Mouse (Mus musculus): ENCODE measurements around the gene Krtap3-3. TPM values are rescaled to one million over a fixed set of nuclear protein-coding genes. Genes with fewer than 3 reads are reported as not detected.
A peak's percentile ranks its signal among the peaks of the same experiment; 100 is the strongest.
"Not testable (repeated sequence)": the region's sequence is repeated elsewhere in the genome, so short reads cannot be mapped to it uniquely, and the experiment has no call there.

The Krtap3-3 gene
- total RNA-seq (2021): not detected
- long read RNA-seq, experiment 1: 0 reads
- long read RNA-seq, experiment 2: 0 reads

- no peak for DNase-seq
Observed at GRCm38 (mm10) chr11:99550765-99551164, at the start of gene Krtap3-3. TSS of gene Krtap3-3 (minus strand) at chr11:99550865.

DNA sequence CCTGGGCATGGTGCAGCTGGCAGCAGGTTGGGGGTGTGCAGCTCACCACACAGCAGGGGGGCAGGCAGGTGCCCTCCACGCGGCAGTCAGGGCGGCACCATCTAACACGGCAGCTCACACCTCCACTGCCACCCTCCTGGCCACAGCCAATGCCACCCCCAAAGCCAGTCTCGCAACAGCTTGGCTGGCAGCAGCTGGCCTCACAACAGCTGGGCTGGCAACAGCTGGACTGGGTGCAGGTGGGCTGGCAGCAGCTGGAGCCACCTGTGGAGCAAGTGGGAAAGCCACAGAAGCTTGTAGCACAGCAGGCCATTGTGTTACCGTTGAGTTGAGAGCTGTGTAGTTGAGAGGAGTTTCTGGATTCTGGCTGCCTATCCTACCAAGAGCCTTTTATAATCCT lies 47.1 kb upstream of the Krtap3-3 start, which contains the start of gene Krtap9-3:
TSS of gene Krtap9-3 (minus strand) at position 364 of the 400 bp plus-strand sequence.
- DNase-seq: not testable (repeated sequence)

DNA sequence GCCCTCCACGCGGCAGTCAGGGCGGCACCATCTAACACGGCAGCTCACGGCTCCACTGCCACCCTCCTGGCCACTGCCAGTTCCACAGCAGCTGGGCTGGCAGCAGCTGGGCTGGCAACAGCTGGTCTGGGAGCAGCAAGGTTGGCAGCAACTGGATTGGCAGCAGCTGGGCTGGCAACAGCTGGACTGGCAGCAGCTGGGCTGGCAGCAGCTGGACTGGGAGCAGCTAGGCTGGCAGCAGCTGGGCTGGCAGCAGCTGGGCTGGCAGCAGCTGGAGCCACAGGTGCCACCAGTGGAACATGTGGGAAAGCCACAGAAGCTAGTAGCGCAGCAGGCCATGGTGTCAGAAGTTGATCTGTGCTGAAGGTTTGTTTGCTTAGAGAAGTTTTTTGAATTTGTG lies 40.3 kb upstream of the Krtap3-3 start, which contains the start of gene Krtap1-3:
TSS of gene Krtap1-3 (minus strand) at position 359 of the 400 bp plus-strand sequence.
- no peak for DNase-seq

GRCm38 (mm10) chr11:99585096-99585495 lies 34.4 kb upstream of the Krtap3-3 start:
- no peak for DNase-seq

DNA sequence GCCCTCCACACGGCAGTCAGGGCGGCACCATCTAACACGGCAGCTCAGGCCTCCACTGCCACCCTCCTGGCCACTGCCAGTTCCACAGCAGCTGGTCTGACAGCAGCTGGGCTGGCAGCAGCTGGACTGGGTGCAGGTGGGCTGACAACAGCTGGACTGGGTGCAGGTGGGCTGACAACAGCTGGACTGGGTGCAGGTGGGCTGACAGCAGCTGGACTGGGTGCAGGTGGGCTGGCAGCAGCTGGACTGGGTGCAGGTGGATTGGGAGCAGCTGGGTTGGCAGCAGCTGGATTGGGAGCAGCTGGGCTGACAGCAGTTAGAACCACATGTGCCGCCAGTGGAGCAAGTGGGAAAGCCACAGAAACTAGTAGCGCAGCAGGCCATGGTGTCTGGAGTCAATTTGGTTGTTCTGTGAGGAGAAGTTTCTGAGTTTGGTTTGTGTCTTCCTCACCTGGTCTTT lies 32.6 kb upstream of the Krtap3-3 start, which contains the start of gene Krtap1-4:
TSS of gene Krtap1-4 (minus strand) at position 410 of the 460 bp plus-strand sequence.
- DNase-seq: no peak

DNA sequence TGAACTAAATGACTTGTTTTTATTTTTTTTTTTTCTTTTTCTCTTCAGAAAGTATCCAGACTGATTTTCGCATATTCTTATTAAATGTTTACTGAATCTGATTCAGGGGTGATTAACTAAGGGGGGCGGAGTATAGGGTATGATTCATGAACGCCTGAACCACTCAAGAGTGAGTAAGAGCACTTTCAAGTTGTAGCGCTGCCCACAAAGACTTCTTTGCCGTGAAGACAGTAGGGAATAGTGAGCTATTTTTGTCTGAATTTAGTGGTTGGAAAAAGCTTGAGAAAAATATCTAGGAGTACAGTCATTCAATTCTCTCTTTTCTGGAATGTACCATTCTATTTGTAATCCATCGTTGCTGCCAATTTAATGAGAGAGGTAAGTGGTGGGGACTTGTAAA lies 30.9 kb upstream of the Krtap3-3 start:
- DNase-seq: no peak

DNA sequence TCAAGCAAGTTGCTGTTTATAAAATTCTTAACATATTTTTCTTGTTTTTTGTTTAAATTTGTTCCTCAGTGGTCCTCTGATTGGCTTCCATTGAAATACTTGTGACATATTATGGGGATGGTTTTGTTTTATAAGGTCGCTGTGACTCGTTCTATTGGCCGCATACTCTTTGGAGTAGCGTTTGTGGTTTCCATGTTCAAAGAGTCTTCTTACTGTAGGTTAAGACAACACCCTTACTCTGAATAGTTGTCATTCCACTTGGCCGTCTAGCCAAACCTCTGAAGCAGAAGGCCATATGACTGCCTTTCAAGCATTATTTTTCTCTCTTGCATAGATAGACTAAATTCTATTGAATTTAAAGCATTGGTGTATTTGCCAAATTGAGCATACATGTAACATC lies 30.4 kb upstream of the Krtap3-3 start:
- DNase-seq: no peak

- DNase-seq: no peak
Observed at GRCm38 (mm10) chr11:99580636-99581035, 30.0 kb upstream of the Krtap3-3 start, which contains the start of gene Krtap1-5. TSS of gene Krtap1-5 (minus strand) at chr11:99581016.

DNA sequence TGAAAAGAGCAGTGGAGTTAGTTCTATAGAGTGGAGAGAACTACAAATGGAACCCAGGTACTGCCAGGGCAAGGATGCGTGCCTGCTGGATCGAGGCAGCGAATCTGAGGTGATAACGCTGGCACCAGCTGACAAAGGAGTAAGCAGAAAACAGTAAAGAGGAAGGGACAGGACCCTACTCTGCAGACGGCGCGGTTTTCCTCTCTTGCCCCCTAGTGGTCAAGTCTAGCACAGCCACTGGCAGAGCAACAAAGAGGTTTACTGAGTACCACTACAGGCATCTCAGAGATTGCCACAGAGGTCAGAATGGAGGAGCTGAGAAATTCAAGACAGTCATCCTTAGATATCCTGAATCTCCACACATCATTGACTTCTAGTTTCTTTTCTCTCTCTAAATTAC lies 23.4 kb upstream of the Krtap3-3 start:
- peak; percentile 74 to 78 for DNase-seq

DNA sequence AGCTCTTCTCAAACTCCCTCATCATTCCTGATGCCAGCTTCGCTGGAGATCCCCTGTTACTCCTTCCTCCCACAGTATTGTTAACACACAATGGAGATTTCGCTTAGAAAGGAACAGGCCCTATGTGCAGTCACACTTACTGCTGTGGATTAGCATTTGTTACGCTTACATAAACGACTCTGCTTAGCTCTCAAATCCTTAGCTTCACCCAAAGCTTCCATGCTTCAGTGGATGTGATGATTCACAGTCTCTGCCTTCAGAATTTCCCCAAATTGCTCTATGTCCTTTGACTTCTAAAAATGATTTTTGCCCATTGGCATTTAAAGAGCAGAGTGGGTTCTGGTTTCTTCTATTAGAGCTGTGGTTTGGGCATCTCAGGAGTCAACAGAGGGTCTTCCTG lies 22.5 kb upstream of the Krtap3-3 start:
- DNase-seq: no peak

GRCm38 (mm10) chr11:99566530-99566929 lies 15.9 kb upstream of the Krtap3-3 start, which contains the start of gene Krtap3-1:
TSS of gene Krtap3-1 (minus strand) at chr11:99566630.
- no peak for DNase-seq

DNA sequence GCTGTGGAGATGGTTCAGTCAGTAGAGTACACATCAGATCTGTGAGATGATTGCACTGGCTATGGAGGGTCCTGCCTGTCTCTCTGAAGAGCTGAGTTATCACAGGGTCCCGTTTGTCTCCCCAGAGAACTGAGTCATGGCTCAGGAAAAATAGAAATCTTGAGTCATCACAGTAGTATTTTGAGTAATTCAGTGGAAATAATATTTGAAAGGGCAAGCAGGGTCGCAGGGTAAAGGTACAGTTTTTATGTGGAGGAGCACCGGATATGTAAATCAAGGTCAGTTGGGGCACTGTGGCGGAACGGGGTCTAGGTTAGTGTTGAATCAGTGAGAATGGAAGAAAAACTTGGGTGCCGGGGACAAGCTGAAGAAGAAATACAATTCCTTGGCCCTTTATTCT lies 11.9 kb upstream of the Krtap3-3 start:
- DNase-seq: peak in 1 of 2 experiments; percentile 1

DNA sequence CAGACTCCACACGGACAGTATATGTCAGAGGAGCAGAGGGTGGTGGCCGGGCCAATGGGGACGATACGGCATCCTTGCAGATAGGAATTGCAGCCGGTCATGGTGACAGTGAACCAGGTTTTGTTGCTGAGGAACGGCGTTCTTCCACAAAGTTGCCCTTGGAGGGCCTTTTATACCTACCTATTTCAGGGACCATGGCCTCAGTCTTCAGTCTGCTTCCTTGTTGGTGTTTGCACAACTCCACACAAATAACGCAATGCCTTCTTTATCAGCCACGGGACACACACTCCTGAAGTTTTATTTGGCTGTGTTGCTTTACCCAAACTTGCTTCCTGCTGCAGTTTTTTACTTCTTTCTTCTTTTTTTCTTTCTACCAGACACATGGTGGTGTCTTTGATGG lies 8.7 kb upstream of the Krtap3-3 start, which contains the start of gene Gm11939:
TSS of gene Gm11939 (minus strand) at position 101 of the 400 bp plus-strand sequence.
- no peak for DNase-seq

GRCm38 (mm10) chr11:99557976-99558745 lies 7.5 kb upstream of the Krtap3-3 start:
- no peak for DNase-seq

GRCm38 (mm10) chr11:99556753-99557152 lies 6.1 kb upstream of the Krtap3-3 start, which contains the start of gene Krtap3-2:
TSS of gene Krtap3-2 (minus strand) at chr11:99556853.
- DNase-seq: no peak

- no peak for DNase-seq
Observed at GRCm38 (mm10) chr11:99556195-99556594, 5.5 kb upstream of the Krtap3-3 start.

DNA sequence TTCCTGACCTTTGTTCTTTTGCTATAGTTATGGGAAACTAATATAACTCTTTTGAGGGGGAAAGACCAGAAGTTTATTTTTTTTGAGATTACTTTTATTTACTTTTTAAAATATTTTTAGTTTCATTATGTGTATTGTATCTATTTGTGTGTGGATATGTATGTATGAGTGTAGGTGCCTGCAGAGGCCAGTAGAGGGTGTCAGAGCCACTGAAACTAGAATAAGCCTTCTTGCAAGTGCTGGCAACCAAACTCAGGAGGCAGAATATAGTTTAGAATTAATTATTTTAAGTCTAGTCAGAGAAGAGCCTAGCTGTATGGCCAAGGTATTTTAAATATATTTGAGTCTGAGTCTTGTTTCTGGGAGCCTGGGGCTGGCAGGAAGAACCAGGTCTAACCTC lies 2.8 kb downstream of the Krtap3-3 start:
- DNase-seq: no peak

DNA sequence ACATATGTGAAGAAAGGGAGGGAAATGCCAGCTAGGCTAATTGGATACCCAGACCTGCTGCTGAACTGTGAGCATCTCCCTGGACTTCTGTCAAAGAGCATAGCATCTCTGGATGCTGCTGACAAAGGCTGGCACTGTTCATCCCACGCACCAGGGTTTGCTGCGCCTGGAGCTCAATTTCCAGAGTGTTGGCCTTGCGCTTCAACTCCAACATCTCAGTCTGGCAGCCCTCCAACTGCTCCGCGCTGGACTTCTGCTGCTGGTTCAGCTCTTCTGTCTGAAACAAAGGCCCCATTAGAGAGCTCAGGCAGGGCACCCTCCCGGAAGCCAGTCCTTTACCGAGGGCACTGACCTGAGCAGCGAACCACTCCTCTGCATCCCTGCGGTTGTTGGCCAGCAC lies 10.9 kb downstream of the Krtap3-3 start:
- DNase-seq: peak; percentile 22 to 26

DNA sequence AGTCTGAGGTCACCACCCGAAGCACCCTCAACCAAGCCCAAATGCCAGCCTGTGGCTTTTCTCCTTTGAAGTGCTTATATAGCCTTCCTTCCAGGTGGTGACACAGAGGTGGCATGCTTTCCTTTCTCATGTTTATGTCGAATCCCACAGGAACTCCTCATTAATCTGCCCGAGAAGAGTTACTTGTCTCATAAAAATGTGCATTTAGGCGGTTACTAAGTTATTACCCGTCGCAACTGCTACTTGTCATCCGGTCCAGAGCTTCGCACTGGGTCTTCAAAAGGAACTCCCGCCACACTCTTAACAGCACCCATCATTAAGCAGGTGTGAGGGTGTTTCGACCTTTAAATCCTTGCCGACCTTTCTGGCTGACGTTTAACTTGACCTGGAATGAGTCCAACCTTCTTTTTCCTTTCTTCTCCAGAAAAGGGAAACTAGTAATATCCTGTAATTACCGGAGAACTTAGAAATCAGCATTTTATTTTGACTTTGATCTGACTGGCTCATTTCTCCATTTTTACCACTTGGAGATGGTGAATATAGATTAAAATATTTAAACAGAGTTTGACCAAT lies 29.3 kb downstream of the Krtap3-3 start, which contains the start of gene Krt39:
TSS of gene Krt39 (minus strand) at position 51 of the 573 bp plus-strand sequence.
- DNase-seq: no peak

DNA sequence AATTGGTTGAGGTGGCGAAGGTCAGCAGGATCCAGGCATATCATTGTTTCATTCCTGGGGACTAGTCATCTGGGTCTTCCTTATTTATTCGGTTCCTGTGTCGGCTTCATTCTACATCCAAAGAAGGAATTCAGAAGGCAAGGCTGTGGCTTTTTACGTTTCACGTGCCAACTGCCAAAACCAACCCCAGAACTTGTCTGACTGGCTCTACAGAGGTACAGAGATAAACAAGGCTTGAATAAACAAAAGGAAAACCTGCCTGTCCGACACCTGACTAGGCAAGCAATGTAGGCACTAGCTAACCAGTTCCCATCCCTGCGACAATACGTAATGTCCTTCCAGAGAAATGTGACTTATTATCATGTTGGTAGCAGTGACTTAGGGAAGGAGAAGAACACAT lies 36.6 kb downstream of the Krtap3-3 start:
- no peak for DNase-seq

Measured in adrenal gland, postnatal 36 days (tissue).